Mouse (Mus musculus) midbrain, embryonic 16.5 days (tissue): ENCODE data around the gene Tle1. TPM values are rescaled to one million over a fixed set of nuclear protein-coding genes. Genes with fewer than 3 reads are reported as not detected.

Source experiments
- ATAC-seq: fragments of 200-750 bp; cut with Nextera tagmentation; 2 replicates; pipeline ENCODE4 v1.8.0; 2017; ENCODE audit warnings: moderate TSS enrichment
- H3K27ac ChIP-seq: fragments of 300-500 bp; sonication (generic); 2 replicates; pipeline ENCODE4 v1.5.1; 2014; ENCODE audit warnings: mild to moderate bottlenecking, low read length, mixed read lengths
- H3K27me3 ChIP-seq: fragments of 300-500 bp; sonication (generic); 2 replicates; pipeline ENCODE4 v1.6.1; 2014; ENCODE audit warnings: low read depth, low read length, mixed read lengths; ENCODE audit not compliant: control insufficient read depth, insufficient read depth
- H3K36me3 ChIP-seq: fragments of 300-500 bp; sonication (generic); 2 replicates; pipeline ENCODE4 v1.6.1; 2014; ENCODE audit warnings: mild to moderate bottlenecking, low read length, moderate library complexity, mixed read lengths; ENCODE audit not compliant: control insufficient read depth, insufficient read depth
- H3K4me1 ChIP-seq: fragments of 300-500 bp; sonication (generic); 2 replicates; pipeline ENCODE4 v1.6.1; 2014; ENCODE audit warnings: mild to moderate bottlenecking, low read length, mixed read lengths; ENCODE audit not compliant: control insufficient read depth, insufficient read depth
- H3K4me2 ChIP-seq: fragments of 300-500 bp; sonication (generic); 2 replicates; pipeline ENCODE4 v1.6.1; 2014; ENCODE audit warnings: mild to moderate bottlenecking, low read length, mixed read lengths
- H3K4me3 ChIP-seq: fragments of 300-500 bp; sonication (generic); 2 replicates; pipeline ENCODE4 v1.5.1; 2014; ENCODE audit warnings: low read depth, mild to moderate bottlenecking, low read length, moderate library complexity, mixed read lengths
- H3K9ac ChIP-seq: fragments of 300-500 bp; sonication (generic); 2 replicates; pipeline ENCODE4 v1.6.1; 2014; ENCODE audit warnings: low read depth, low read length, mixed read lengths
- H3K9me3 ChIP-seq: fragments of 300-500 bp; sonication (generic); replicated peaks from 2 replicates; pipeline ENCODE4 v1.6.1; 2014; ENCODE audit warnings: mild to moderate bottlenecking, low read length, mixed read lengths; ENCODE audit not compliant: control insufficient read depth, poor library complexity, severe bottlenecking
- WGBS: fragments of 180-500 bp; shearing (Covaris S2); extraction: QIAGEN DNeasy Blood & Tissue Kit; methylation state at CpG from one replicate; pipeline ENCODE4 v1.1.7; 2014; 5-methylcytosine and 5-hydroxymethylcytosine counted together
- polyA plus RNA-seq: library from polyadenylated mRNA; unstranded; fragments of >200 nt; fragmentation: Nextera tagmentation; extraction: Ambion mirVana; gene quantifications from 2 replicates; pipeline ENCODE4 v1.2.1, GENCODE M21; 2015

Gene Tle1
- polyA plus RNA-seq, 1 experiment from 2014 or later, result 26.3 TPM

DNA sequence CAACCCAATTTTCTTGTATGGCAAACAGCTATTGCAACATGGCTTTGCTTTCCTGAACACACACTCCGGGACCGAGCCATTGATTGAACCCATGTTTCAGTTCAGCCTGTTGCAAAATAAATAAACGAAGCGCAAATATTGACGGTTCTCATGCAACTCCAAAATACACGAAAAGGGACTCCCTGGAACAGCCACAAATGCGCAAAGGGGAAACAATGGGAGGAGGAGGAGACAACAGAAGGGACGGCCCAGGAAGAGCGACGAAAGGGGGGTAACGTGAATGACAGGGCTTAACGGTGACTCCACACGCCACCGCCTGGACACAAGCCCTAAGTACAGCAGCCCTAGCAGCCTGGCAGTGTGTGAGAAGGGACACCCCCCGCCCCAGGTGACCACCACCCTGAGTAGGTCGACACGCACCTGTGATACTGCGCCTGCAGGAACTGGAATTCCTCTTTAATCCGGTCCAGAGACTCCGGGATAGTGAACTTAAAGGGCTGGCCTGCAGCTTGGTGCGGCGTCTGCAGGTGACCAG lies 1.8 kb downstream of the Tle1 start:
- ATAC-seq, result peak; percentile 37
- H3K9me3 ChIP-seq, result no peaks in the 10 kb centered on the region
- H3K27ac ChIP-seq, result peak overlapping the region; percentile 96
- H3K36me3 ChIP-seq, result no peaks in the 10 kb centered on the region
- peak overlapping the region; percentile 69 for H3K4me2 ChIP-seq
- H3K4me3 ChIP-seq, result peak overlapping the region; percentile 85
- no peaks in the 10 kb centered on the region for H3K27me3 ChIP-seq
- peak overlapping the region; percentile 89 for H3K9ac ChIP-seq
- WGBS, result 0% methylated on average over 22 of the region's 22 CpGs
- peaks cover 33% of the 10 kb centered on the region for H3K4me1 ChIP-seq

DNA sequence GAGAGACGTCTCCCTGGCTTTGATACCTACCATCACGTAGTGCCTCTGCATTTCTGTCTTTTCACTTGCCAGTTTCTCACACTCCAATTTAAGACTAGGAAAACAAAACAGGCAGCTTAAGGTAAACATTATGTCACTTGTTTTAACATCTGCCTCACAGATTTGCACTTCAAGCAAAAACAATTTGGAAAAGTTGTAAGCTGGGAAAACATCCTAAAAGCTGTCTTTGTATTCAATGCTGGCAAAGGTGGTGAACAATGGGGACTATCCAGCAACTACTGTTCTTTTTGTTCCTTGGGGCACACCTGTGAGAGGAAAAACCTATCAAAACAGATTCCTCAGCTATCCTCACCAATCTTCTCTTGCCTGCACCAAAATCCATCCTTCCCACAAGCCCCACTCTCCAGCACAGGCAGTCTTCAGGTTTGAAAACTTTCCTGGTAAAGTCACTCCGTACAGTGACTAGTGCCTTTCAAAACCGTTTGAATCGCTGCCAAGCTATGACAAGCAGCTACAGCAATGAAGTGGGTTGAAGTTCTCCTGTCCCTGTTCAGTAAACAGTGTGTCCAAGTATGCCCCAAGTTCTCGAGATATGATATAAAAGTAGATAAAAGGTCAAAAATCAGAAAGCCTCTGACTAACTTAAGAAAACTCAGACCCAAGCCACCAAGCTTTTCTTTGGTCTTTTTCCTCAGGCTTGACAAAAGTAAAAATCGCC lies 2.7 kb downstream of the Tle1 start:
- 10% methylated on average over 7 of the region's 7 CpGs for WGBS
- peak overlapping the region; percentile 96 for H3K27ac ChIP-seq

DNA sequence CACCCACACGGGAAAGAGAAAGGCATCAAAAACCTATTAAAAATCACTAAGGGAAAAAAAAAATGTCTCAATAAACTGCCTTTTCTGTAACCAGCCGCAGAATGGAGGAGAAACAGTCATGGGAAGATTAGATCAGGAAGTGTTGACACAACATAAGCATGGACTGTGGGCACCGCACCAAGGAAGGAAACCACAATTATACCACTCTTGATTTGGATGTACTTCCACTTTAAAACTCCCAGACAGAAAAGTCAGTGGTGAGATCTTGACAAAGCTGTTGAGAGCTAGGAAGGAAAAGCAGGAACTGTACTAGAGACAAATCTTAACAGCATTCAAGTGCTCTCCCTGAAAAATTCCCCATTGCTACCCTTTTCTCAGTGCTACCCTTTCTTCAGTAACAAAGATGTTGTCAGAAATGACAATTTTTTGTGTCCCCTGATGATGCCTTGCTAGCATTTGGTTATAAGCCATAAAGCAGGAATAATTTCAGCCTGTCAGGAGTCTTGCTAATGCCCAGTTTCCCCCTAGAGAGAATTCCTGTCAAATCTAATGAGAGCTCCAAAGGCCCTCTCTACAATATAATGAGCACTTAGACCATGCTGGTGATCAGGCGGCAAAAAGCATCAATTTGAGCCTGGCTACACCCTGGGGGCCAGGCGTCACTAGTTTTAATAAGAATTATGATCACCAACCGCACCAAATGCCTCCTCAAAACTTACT lies 5.4 kb downstream of the Tle1 start:
- 32% methylated on average over 6 of the region's 6 CpGs for WGBS
- no peak for ATAC-seq
- H3K4me1 ChIP-seq, result peaks cover 33% of the 10 kb centered on the region
- no peaks in the 10 kb centered on the region for H3K36me3 ChIP-seq
- H3K27me3 ChIP-seq, result no peaks in the 10 kb centered on the region; the same call in 1 of the 2 replicates
- peak overlapping the region; percentile 54 for H3K4me2 ChIP-seq
- H3K9me3 ChIP-seq, result no peaks in the 10 kb centered on the region
- H3K9ac ChIP-seq, result no peak overlapping the region
- H3K27ac ChIP-seq, result no peak overlapping the region
- peak overlapping the region; percentile 26 for H3K4me3 ChIP-seq

More for the DNA sequence above, 2.7 kb downstream of the Tle1 start:
- Histone ChIP-seq H3K4me3 (peak overlapping the region; percentile 85), H3K27me3 (no peaks in the 10 kb centered on the region), H3K9ac (peak overlapping the region; percentile 89), H3K4me2 (peak overlapping the region; percentile 69), H3K4me1 (peaks cover 35% of the 10 kb centered on the region), H3K36me3 (no peaks in the 10 kb centered on the region), H3K9me3 (no peaks in the 10 kb centered on the region)
- no peak for ATAC-seq

DNA sequence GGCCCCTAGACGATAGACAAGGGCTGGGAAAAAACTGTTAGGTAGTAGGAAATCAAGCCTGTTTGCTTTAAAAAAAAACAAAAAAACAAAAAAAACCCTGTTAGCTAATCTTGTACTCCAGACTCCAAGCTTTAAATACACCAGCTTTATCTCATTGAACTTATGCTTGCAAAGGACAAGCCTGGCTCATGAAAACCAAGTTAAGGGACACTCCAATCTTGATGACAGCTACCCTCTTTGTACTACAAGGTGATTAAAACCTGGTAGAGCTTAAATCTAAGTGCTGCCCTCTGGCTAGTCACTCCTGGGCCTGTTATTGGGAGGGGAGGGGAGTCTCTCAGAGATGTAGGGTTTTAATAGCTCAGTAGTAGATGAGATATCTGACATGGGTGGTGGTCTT lies 7.4 kb downstream of the Tle1 start:
- H3K9me3 ChIP-seq, result no peaks in the 10 kb centered on the region
- no peak overlapping the region for H3K4me3 ChIP-seq
- H3K4me1 ChIP-seq, result peaks cover 33% of the 10 kb centered on the region
- no peak overlapping the region for H3K4me2 ChIP-seq
- no peaks in the 10 kb centered on the region for H3K36me3 ChIP-seq
- no peak for ATAC-seq
- 83% methylated on average over 1 of the region's 1 CpGs for WGBS
- no peaks in the 10 kb centered on the region; the same call in 1 of the 2 replicates for H3K27me3 ChIP-seq
- H3K27ac ChIP-seq, result no peak overlapping the region
- H3K9ac ChIP-seq, result no peak overlapping the region

DNA sequence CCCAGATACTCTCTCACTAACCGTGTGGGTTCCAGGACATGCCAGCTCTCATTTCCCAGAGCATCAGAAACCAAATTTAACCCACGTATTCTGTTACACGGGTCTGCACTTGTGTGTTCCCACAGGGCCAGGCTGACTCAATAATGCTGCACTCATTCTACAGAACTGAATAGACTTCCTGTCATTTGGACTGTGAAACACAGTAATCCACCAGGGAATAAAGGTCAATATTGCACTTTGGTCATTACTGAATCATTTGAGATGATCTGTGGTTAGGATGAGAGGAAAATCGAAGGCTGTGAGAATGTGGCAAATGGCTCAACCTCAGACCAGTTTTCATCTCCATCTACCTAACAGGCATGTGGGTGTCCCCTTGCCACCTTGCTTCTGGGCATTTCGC lies 16.2 kb downstream of the Tle1 start:
- peaks cover 16% of the 10 kb centered on the region for H3K4me1 ChIP-seq
- no peak overlapping the region for H3K9ac ChIP-seq
- WGBS, result 71% methylated on average over 5 of the region's 5 CpGs
- no peak overlapping the region for H3K4me2 ChIP-seq
- no peaks in the 10 kb centered on the region for H3K36me3 ChIP-seq
- H3K27ac ChIP-seq, result no peak overlapping the region
- H3K9me3 ChIP-seq, result no peaks in the 10 kb centered on the region
- H3K27me3 ChIP-seq, result no peaks in the 10 kb centered on the region
- no peak for ATAC-seq
- H3K4me3 ChIP-seq, result no peak overlapping the region

DNA sequence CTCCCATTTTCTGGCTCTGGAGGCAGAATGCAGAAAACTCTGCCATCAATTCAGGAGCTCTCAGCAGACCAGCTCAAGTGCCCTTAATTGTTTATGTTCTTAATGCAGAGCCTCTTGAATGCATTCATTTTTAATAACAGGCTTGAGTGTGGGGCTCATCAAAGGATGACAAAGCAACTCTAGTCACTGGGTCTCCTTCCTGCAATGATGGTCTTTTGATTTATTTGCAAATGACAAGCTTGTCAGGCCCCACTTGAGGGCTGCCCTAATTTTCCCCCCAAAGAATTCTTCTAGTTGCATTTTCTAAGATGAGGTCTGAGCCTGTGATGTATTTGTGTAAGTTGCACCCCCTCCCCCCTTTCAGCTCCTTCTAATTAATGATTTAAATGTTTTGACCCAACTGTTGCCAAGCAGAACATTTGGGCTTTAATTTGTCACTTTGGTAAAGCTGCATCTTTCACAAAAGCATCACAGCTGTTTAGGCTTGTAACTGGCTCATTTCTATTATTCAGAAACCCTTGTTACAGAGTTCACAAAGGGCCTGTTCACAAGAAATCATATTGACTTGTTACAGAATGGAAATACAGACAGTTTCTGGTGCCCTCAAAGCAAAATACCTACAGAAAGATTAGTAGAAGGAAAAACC lies 18.3 kb downstream of the Tle1 start:
- Histone ChIP-seq H3K4me1 (peaks cover 16% of the 10 kb centered on the region), H3K4me2 (no peak overlapping the region), H3K9ac (no peak overlapping the region), H3K36me3 (no peaks in the 10 kb centered on the region), H3K27me3 (no peaks in the 10 kb centered on the region), H3K27ac (no peak overlapping the region), H3K4me3 (no peak overlapping the region), H3K9me3 (no peaks in the 10 kb centered on the region)
- no peak; the same call in 1 of the 2 replicates for ATAC-seq

DNA sequence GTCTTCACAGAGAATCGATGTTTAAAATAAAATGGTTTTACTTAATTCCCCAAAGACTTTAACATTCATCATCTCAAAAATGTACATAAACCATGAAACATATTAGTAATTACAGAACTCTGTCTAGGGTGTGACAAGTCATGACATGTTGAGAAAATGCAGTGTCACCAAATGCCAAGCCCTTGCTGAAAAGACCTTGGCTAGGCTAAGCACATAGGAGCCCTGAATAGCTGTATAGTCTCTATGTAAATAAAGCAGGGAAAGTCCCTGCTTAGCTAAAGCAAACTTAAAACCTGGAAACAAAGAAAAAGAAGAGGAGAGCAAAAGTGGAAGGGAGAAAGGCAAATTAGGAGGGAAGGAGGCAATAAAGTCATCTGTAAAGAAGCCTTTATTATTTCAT lies 24.8 kb downstream of the Tle1 start:
- no peak overlapping the region for H3K4me2 ChIP-seq
- H3K9ac ChIP-seq, result no peak overlapping the region
- no peak for ATAC-seq
- H3K4me3 ChIP-seq, result no peak overlapping the region
- no peaks in the 10 kb centered on the region for H3K4me1 ChIP-seq
- H3K36me3 ChIP-seq, result peaks cover 6% of the 10 kb centered on the region
- H3K27me3 ChIP-seq, result no peaks in the 10 kb centered on the region
- H3K27ac ChIP-seq, result no peak overlapping the region
- H3K9me3 ChIP-seq, result no peaks in the 10 kb centered on the region
- 98% methylated on average over 1 of the region's 1 CpGs for WGBS

DNA sequence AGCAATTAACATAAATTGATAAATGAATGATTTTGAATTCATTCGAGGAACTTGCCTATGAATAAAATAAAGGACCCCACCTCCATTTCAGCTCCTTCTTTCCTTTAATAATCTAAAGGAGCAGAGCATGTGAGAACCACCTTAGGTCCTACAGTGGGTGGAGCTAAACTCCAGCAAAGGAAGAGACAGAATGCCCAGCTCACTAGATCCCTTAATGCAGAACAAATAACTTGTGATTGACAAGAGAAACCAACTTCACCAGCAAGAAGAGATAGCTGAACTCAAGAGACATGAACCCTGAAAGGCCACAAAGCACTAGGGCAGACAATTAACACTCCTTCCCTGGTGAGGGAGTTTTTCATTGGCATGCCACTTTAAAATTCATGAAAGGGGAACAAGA lies 32.5 kb downstream of the Tle1 start:
- H3K27ac ChIP-seq, result peak overlapping the region; percentile 63
- peak; percentile 69 for ATAC-seq

More for the DNA sequence above, 32.5 kb downstream of the Tle1 start:
- Histone ChIP-seq H3K9ac (no peak overlapping the region), H3K4me2 (no peak overlapping the region), H3K4me1 (peaks cover 26% of the 10 kb centered on the region), H3K4me3 (no peak overlapping the region), H3K9me3 (no peaks in the 10 kb centered on the region), H3K27me3 (no peaks in the 10 kb centered on the region), H3K36me3 (peaks cover 4% of the 10 kb centered on the region; the same call in 1 of the 2 replicates)
- 3% methylated on average over 1 of the region's 1 CpGs for WGBS
